Mouse (Mus musculus): ENCODE data around the gene Slc9a9. TPM values are rescaled to one million over a fixed set of nuclear protein-coding genes. Genes with fewer than 3 reads are reported as not detected.

The Slc9a9 gene
- polyA plus RNA-seq, 2 experiments = 1.1 to 1.3 TPM

DNA sequence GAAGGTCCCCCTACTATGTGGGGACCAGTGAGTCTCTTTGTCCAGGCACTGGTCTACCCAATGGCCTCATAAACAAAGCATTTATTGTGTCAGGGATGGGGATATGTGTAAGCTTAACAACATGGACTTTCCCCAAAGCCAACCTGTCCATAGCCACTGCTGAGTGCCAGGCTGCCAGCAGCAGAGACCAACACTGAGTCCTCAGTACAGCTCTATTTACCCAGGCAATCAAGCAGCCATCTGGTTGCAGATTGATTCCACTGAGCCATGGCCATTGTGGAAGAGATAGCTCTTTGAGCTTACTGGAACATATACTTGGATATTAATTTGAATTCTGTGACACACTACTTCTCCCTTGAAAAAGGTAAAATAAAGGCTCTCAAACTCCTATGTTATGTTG is 570.2 kb downstream of the Slc9a9 start:
- no peaks in the 10 kb centered on the region for H3K36me3 ChIP-seq (replicated peaks; ENCODE audit: control insufficient read depth, insufficient read depth, low read depth)
- TF ChIP-seq EP300 (IDR thresholded peaks at IDR 0.05; ENCODE audit: low read depth) (no peak), CTCF (IDR thresholded peaks at IDR 0.05; ENCODE audit: low read depth) (no peak)
- DNase-seq (ENCODE audit: low read depth in 3 of 3, low spot score in 3 of 3) (no peak), ATAC-seq (ENCODE audit: insufficient read depth) (no peak)
- H3K9me3 ChIP-seq (ENCODE audit: control insufficient read depth, low read length) = no peaks in the 10 kb centered on the region
- no peak overlapping the region for H3K4me2 ChIP-seq (ENCODE audit: low read depth)
- no peak overlapping the region for H3K9ac ChIP-seq (replicated peaks)
- H3K4me1 ChIP-seq (replicated peaks; ENCODE audit: control insufficient read depth in 2 of 2, insufficient read depth in 2 of 2, low read length in 1 of 2) = no peaks in the 10 kb centered on the region
- H3K4me3 ChIP-seq (ENCODE audit: insufficient read depth in 1 of 2, low read depth in 2 of 2, low read length in 2 of 2) = no peak overlapping the region
- no peaks in the 10 kb centered on the region for H3K27me3 ChIP-seq (ENCODE audit: control insufficient read depth, insufficient read depth, low read length)
- H3K27ac ChIP-seq = no peak overlapping the region

- whole genome bisulfite sequencing (ENCODE audit: insufficient replicate concordance) = 65% methylated on average over 2 of the region's 2 CpGs
- Histone ChIP-seq H3K9me3 (ENCODE audit: control insufficient read depth, low read length) (no peaks in the 10 kb centered on the region), H3K36me3 (replicated peaks; ENCODE audit: control insufficient read depth, insufficient read depth, low read depth) (no peaks in the 10 kb centered on the region), H3K27ac (no peak overlapping the region), H3K9ac (replicated peaks) (no peak overlapping the region), H3K4me3 (ENCODE audit: insufficient read depth in 1 of 2, low read depth in 2 of 2, low read length in 2 of 2) (no peak overlapping the region), H3K27me3 (ENCODE audit: control insufficient read depth, insufficient read depth, low read length) (no peaks in the 10 kb centered on the region), H3K4me1 (replicated peaks; ENCODE audit: control insufficient read depth in 2 of 2, insufficient read depth in 2 of 2, low read length in 1 of 2) (no peaks in the 10 kb centered on the region), H3K4me2 (ENCODE audit: low read depth) (no peak overlapping the region)
- DNase-seq (ENCODE audit: low read depth in 3 of 3, low spot score in 3 of 3) (no peak), ATAC-seq (ENCODE audit: insufficient read depth) (no peak)
- TF ChIP-seq EP300 (IDR thresholded peaks at IDR 0.05; ENCODE audit: low read depth) (no peak), CTCF (IDR thresholded peaks at IDR 0.05; ENCODE audit: low read depth) (no peak)
These were observed 573.0 kb downstream of the Slc9a9 start for GRCm38 (mm10) chr9:95242628-95243195.

- no peak overlapping the region for H3K4me3 ChIP-seq (ENCODE audit: insufficient read depth in 1 of 2, low read depth in 2 of 2, low read length in 2 of 2)
- no peaks in the 10 kb centered on the region for H3K27me3 ChIP-seq (ENCODE audit: control insufficient read depth, insufficient read depth, low read length)
- TF ChIP-seq CTCF (IDR thresholded peaks at IDR 0.05; ENCODE audit: low read depth) = no peak
- no peak for TF ChIP-seq EP300 (IDR thresholded peaks at IDR 0.05; ENCODE audit: low read depth)
- ATAC-seq (ENCODE audit: insufficient read depth) (no peak), DNase-seq (ENCODE audit: low read depth in 3 of 3, low spot score in 3 of 3) (no peak)
- no peaks in the 10 kb centered on the region for H3K9me3 ChIP-seq (ENCODE audit: control insufficient read depth, low read length)
- H3K4me1 ChIP-seq (replicated peaks; ENCODE audit: control insufficient read depth in 2 of 2, insufficient read depth in 2 of 2, low read length in 1 of 2) = no peaks in the 10 kb centered on the region
- 40% methylated on average over 4 of the region's 4 CpGs for WGBS (ENCODE audit: insufficient replicate concordance)
- no peak overlapping the region for H3K9ac ChIP-seq (replicated peaks)
- no peaks in the 10 kb centered on the region for H3K36me3 ChIP-seq (replicated peaks; ENCODE audit: control insufficient read depth, insufficient read depth, low read depth)
- H3K27ac ChIP-seq = no peak overlapping the region
- H3K4me2 ChIP-seq (ENCODE audit: low read depth) = no peak overlapping the region
These were observed 584.5 kb downstream of the Slc9a9 start for GRCm38 (mm10) chr9:95254162-95254561.

DNA sequence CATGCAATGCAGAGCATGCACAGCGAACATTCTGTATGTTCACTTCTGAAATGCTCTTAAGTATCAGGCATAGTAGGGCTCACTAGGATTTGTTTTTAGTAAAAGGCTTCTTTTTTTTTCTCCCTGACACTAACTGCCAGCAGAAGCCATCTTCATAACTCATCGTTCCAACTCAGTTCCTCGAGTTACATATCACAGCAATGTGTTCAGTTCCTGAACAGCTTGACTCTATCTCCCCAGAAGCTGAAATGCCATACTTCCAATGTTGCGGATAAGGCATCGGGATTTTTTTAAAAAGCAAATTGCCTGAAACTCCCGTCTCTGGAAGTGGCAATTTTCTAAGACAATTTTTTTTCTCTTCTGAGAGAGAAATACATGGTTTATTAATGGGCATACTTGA is 586.1 kb downstream of the Slc9a9 start:
- TF ChIP-seq CTCF (IDR thresholded peaks at IDR 0.05; ENCODE audit: low read depth) (no peak), EP300 (IDR thresholded peaks at IDR 0.05; ENCODE audit: low read depth) (no peak)
- Histone ChIP-seq H3K27me3 (ENCODE audit: control insufficient read depth, insufficient read depth, low read length) (no peaks in the 10 kb centered on the region), H3K9me3 (ENCODE audit: control insufficient read depth, low read length) (no peaks in the 10 kb centered on the region), H3K4me3 (ENCODE audit: insufficient read depth in 1 of 2, low read depth in 2 of 2, low read length in 2 of 2) (no peak overlapping the region), H3K4me1 (replicated peaks; ENCODE audit: control insufficient read depth in 2 of 2, insufficient read depth in 2 of 2, low read length in 1 of 2) (no peaks in the 10 kb centered on the region), H3K36me3 (replicated peaks; ENCODE audit: control insufficient read depth, insufficient read depth, low read depth) (no peaks in the 10 kb centered on the region), H3K27ac (no peak overlapping the region), H3K9ac (replicated peaks) (no peak overlapping the region), H3K4me2 (ENCODE audit: low read depth) (no peak overlapping the region)
- 72% methylated on average over 6 of the region's 6 CpGs for WGBS (ENCODE audit: insufficient replicate concordance)
- ATAC-seq (ENCODE audit: insufficient read depth) = no peak
- DNase-seq (ENCODE audit: low read depth in 3 of 3, low spot score in 3 of 3) = no peak

DNA sequence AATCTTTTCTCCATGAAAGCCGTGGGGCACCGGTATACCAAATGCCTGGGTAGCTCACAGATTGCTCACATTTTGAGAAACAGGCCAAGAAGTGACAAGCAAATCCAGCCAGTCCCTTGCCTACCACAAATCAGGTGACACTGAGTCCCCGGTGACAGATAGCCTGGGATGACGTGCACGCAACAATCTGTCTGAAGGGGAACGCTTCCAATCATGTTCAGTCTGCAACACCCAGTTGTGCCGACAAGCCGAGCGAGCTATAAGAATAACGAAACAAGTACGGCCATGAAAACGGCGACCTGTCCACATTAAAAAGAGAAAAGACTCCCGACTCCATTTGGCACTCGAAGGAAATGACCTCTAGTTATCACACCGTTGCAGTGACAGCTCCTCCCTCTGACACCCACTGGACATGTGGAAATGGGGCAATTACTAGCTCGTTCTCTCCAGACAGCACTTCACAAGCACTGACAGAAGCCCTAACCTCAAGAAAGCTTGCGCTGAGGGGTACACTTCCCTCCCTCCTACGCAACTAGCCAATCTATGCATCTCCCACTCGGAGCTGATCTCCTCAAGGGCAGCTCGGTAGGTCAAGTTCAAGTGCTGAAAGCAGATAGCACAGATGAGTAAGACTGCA is 587.1 kb downstream of the Slc9a9 start:
- Histone ChIP-seq H3K9ac (replicated peaks) (no peak overlapping the region), H3K36me3 (replicated peaks; ENCODE audit: control insufficient read depth, insufficient read depth, low read depth) (no peaks in the 10 kb centered on the region), H3K27me3 (ENCODE audit: control insufficient read depth, insufficient read depth, low read length) (no peaks in the 10 kb centered on the region), H3K4me3 (ENCODE audit: insufficient read depth in 1 of 2, low read depth in 2 of 2, low read length in 2 of 2) (no peak overlapping the region), H3K4me2 (ENCODE audit: low read depth) (no peak overlapping the region), H3K4me1 (replicated peaks; ENCODE audit: control insufficient read depth in 2 of 2, insufficient read depth in 2 of 2, low read length in 1 of 2) (no peaks in the 10 kb centered on the region), H3K9me3 (ENCODE audit: control insufficient read depth, low read length) (no peaks in the 10 kb centered on the region), H3K27ac (no peak overlapping the region)
- DNase-seq (ENCODE audit: low read depth in 3 of 3, low spot score in 3 of 3) (no peak), ATAC-seq (ENCODE audit: insufficient read depth) (no peak)
- WGBS (ENCODE audit: insufficient replicate concordance) = 66% methylated on average over 21 of the region's 21 CpGs
- TF ChIP-seq CTCF (IDR thresholded peaks at IDR 0.05; ENCODE audit: low read depth) (no peak), EP300 (IDR thresholded peaks at IDR 0.05; ENCODE audit: low read depth) (no peak)
